ENCODE assay signal across 13 mouse cellular contexts in genomic region chr10:110305609-110306008, GRCm38 (mm10).
"Had no signal": no experiment of that assay in that cellular context is flagged by ENCODE, and none has a peak within 500 bp of the region (broad histone marks: within the 10 kb centered on the region; RNA-seq: fewer than 3 reads in every experiment).

No protein-coding gene starts in this region.

- DNase-seq: kidney, postnatal 25 days; lung, embryonic 14.5 days; lung, postnatal 10 days; right cerebral cortex, postnatal 14 days; thymus, adult 2 months; thymus, postnatal 25 days had no signal

- H3K4me2 ChIP-seq: liver, embryonic 11.5 days; liver, embryonic 15.5 days; lung, embryonic 14.5 days; midbrain, embryonic 12.5 days; stomach, embryonic 15.5 days had no signal

- H3K27ac ChIP-seq: limb, embryonic 10.5 days; liver, embryonic 15.5 days; macrophage; midbrain, embryonic 12.5 days; stomach, embryonic 15.5 days had no signal

- H3K4me1 ChIP-seq: limb, embryonic 10.5 days; liver, embryonic 15.5 days; megakaryocyte, embryonic 14.5 days; midbrain, embryonic 12.5 days; stomach, embryonic 15.5 days had no signal

- H3K27me3 ChIP-seq: liver, embryonic 15.5 days; megakaryocyte, embryonic 14.5 days; midbrain, embryonic 12.5 days; stomach, embryonic 15.5 days had no signal

- H3K4me3 ChIP-seq: limb, embryonic 10.5 days; liver, embryonic 15.5 days; megakaryocyte, embryonic 14.5 days; midbrain, embryonic 12.5 days; stomach, embryonic 15.5 days had no signal

- H3K9me3 ChIP-seq: limb, embryonic 10.5 days; liver, embryonic 15.5 days; midbrain, embryonic 12.5 days; stomach, embryonic 15.5 days had no signal

- H3K36me3 ChIP-seq: limb, embryonic 10.5 days; liver, embryonic 15.5 days; midbrain, embryonic 12.5 days; stomach, embryonic 15.5 days had no signal

- H3K9ac ChIP-seq: liver, embryonic 15.5 days; lung, embryonic 14.5 days; midbrain, embryonic 12.5 days; stomach, embryonic 15.5 days had no signal
